Comparison of ENCODE assay signal across 18 mouse cellular contexts in the genomic region with DNA sequence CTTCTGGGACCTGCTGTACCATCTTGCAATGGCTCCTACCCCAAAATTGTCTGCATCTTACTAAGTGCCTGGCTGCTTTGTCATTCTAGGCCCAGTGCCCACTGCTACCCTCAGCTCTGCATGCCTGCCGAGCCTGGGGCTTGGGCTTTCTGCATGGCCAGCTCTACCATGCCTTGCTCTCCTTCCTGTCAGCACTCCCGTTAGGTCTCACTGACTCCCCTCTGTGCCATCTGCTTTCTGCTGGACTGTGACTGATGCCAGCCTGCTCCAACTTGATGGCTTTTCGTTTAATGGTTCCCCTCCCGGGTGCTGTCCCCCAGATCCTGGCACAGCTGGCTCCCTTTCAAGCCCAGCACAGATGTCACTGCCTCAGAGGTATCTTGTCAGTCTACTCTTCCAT.
DNase-seq lines count a peak whose midpoint lies in the region; ATAC-seq and TF ChIP-seq lines count a peak whose summit lies in the region.
"Had no signal": no experiment of that assay in that cellular context is flagged by ENCODE, and none has a peak within 500 bp of the region (broad histone marks: within the 10 kb centered on the region; RNA-seq: fewer than 3 reads in every experiment).

No protein-coding gene starts in this region.

- no peak for TF ChIP-seq CTCF in kidney, postnatal 0 days (IDR thresholded peaks at IDR 0.05; ENCODE audit: low read depth)

- no peak overlapping the region for H3K9ac ChIP-seq in kidney, postnatal 0 days (ENCODE audit: low read depth, low read length)
- no peak overlapping the region for H3K9ac ChIP-seq in kidney, embryonic 16.5 days (replicated peaks; ENCODE audit: low read length)
- H3K9ac ChIP-seq: liver, embryonic 12.5 days had no signal

- H3K27me3 ChIP-seq in kidney, postnatal 0 days (ENCODE audit: insufficient read depth, low read length), result no peaks in the 10 kb centered on the region
- H3K27me3 ChIP-seq in kidney, embryonic 16.5 days (ENCODE audit: insufficient read depth, low read length), result no peaks in the 10 kb centered on the region
- H3K27me3 ChIP-seq: liver, embryonic 12.5 days had no signal

- ATAC-seq in kidney, postnatal 0 days (replicated peaks; ENCODE audit: low FRiP score, low read depth), result no peak
- ATAC-seq in kidney, embryonic 16.5 days (ENCODE audit: low FRiP score, low TSS enrichment), result no peak
- ATAC-seq: liver, embryonic 12.5 days had no signal

- H3K4me1 ChIP-seq in kidney, postnatal 0 days (replicated peaks; ENCODE audit: insufficient read depth, low read length), result no peaks in the 10 kb centered on the region; the same call in 1 of the 2 replicates
- peaks cover 11% of the 10 kb centered on the region; the same call in 1 of the 2 replicates for H3K4me1 ChIP-seq in kidney, embryonic 16.5 days (ENCODE audit: insufficient read depth, low read length)
- H3K4me1 ChIP-seq: embryonic facial prominence, embryonic 10.5 days; limb, embryonic 10.5 days; midbrain, embryonic 10.5 days had no signal

- H3K4me3 ChIP-seq in kidney, postnatal 0 days (replicated peaks; ENCODE audit: low read depth, low read length), result no peak overlapping the region
- H3K4me3 ChIP-seq in kidney, embryonic 16.5 days (ENCODE audit: low read length), result no peak overlapping the region
- H3K4me3 ChIP-seq: embryonic facial prominence, embryonic 10.5 days; heart, embryonic 10.5 days; limb, embryonic 10.5 days; liver, embryonic 12.5 days; midbrain, embryonic 10.5 days had no signal

- peaks cover 3% of the 10 kb centered on the region; the same call in 1 of the 2 replicates for H3K36me3 ChIP-seq in kidney, postnatal 0 days (ENCODE audit: insufficient read depth, low read length)
- H3K36me3 ChIP-seq in kidney, embryonic 16.5 days (ENCODE audit: insufficient read depth, low read length), result 0 out of 2 replicates have a peak, but pooled peaks cover 3% of the 10 kb centered on the region
- H3K36me3 ChIP-seq: embryonic facial prominence, embryonic 10.5 days; heart, embryonic 10.5 days; limb, embryonic 10.5 days; liver, embryonic 12.5 days; midbrain, embryonic 10.5 days had no signal

- 56% methylated on average over 4 of the region's 4 CpGs for WGBS in kidney, postnatal 0 days
- WGBS in kidney, embryonic 16.5 days, result 72% methylated on average over 4 of the region's 4 CpGs

- H3K9me3 ChIP-seq in kidney, postnatal 0 days (replicated peaks; ENCODE audit: low read length), result no peaks in the 10 kb centered on the region
- H3K9me3 ChIP-seq in kidney, embryonic 16.5 days (ENCODE audit: low read length), result no peaks in the 10 kb centered on the region
- H3K9me3 ChIP-seq: embryonic facial prominence, embryonic 10.5 days; G1E; heart, embryonic 10.5 days; limb, embryonic 10.5 days; liver, embryonic 12.5 days; midbrain, embryonic 10.5 days had no signal

- DNase-seq in kidney, postnatal 0 days (ENCODE audit: low spot score), result peak; percentile 16
- peak; percentile 22 for DNase-seq in MN1 (ENCODE audit: low spot score)
- peak; percentile 61 for DNase-seq in cerebellum, adult 11 months
- DNase-seq in cerebellum, postnatal 25 days, result peak; percentile 78 to 81
- DNase-seq in embryo, embryonic 10.5 days (ENCODE audit: low spot score), result no peak
- no peak for DNase-seq in urinary bladder, postnatal 4 days (ENCODE audit: low spot score in 2 of 2)
- DNase-seq: adrenal gland, postnatal 25 days; gastrocnemius, postnatal 14 days; kidney, adult 11 months; right cerebral cortex, postnatal 25 days; thymus, postnatal 36 days had no signal

- H3K27ac ChIP-seq in kidney, postnatal 0 days, result no peak overlapping the region
- H3K27ac ChIP-seq in kidney, embryonic 16.5 days (ENCODE audit: low read length), result no peak overlapping the region
- H3K27ac ChIP-seq: embryonic facial prominence, embryonic 10.5 days; heart, embryonic 10.5 days; limb, embryonic 10.5 days; liver, embryonic 12.5 days; midbrain, embryonic 10.5 days had no signal

- no peak overlapping the region for H3K4me2 ChIP-seq in kidney, postnatal 0 days (ENCODE audit: low read length)
- no peak overlapping the region for H3K4me2 ChIP-seq in kidney, embryonic 16.5 days (replicated peaks; ENCODE audit: low read depth, low read length)
- H3K4me2 ChIP-seq: liver, embryonic 12.5 days had no signal

Comparison
In these comparisons a context has a peak if more than half of its experiments do, and no peak if none do; other contexts are left out.
1. DNase-seq: peak in kidney, postnatal 0 days (single experiment), MN1 (single experiment), cerebellum, adult 11 months (single experiment) and cerebellum, postnatal 25 days (2 of 2); none in embryo, embryonic 10.5 days (single experiment) and urinary bladder, postnatal 4 days (0 of 2).